ENCODE assay signal across 8 mouse cellular contexts in the genomic region with DNA sequence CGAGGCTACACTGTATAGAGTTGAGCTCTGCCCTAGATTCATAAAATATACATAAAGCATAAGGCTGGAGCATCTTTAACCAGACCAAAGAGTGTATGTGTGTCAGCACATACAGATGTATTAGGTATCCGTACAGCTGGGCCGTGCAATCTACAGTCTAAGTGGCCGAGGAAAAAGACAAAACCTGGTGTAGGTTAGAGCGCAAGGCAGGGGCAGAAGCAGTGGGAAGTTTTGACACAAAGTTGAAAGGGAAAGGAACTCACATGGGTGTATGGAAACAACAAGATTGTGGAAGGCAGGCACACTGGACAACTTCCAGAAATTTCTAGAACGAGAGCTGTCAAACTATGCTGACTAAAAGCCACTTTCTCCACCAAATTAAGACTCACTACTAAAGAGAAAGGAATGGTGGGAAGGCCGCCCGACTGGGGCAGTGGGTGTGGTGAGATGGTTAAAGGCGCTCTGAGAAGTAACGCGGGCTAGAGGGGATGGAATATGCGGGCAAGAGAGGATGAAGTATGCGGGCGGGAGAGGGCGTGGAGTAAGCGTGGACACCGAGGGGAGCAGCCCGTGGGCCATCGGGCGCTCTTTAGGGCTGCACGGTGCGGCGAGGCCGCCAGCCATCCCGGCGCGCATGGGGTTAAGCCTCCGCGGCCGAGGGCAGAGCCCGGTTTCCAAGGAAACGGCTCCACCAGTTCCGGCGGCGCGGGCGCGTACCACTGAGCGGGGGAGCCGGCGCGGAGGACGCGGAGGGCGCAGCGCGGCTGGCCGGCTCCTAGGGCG. TPM values are rescaled to one million over a fixed set of nuclear protein-coding genes. Genes with fewer than 3 reads are reported as not detected.
A peak's percentile ranks its signal among the peaks of the same experiment; 100 is the strongest.
DNase-seq lines count a peak whose midpoint lies in the region; ATAC-seq lines count a peak whose summit lies in the region.

No protein-coding gene starts in this region.

- H3K4me1 ChIP-seq in hindbrain, embryonic 11.5 days (replicated peaks; ENCODE audit: control insufficient read depth, insufficient read depth, low read length) = peaks cover 4% of the 10 kb centered on the region

- 2% methylated on average over 44 of the region's 49 CpGs for WGBS in hindbrain, embryonic 11.5 days

- no peaks in the 10 kb centered on the region for H3K9me3 ChIP-seq in hindbrain, embryonic 11.5 days (ENCODE audit: control insufficient read depth, low read length)

- DNase-seq in MN1 (ENCODE audit: low spot score) = peak; percentile 90
- DNase-seq in cerebellum, adult 9-11 months = peak; percentile 88
- DNase-seq in frontal cortex, adult 2 months (ENCODE audit: extremely low spot score in 1 of 2, low spot score in 1 of 2) = peak; percentile 62 to 81
- DNase-seq in hindbrain, embryonic 11.5 days (ENCODE audit: low spot score) = peak; percentile 94
- DNase-seq in layer of hippocampus, postnatal 10 days (ENCODE audit: low spot score in 2 of 2) = peak; percentile 82 to 90
- peak; percentile 92 for DNase-seq in lung, postnatal 10 days
- DNase-seq in ovary, postnatal 14 days (ENCODE audit: low spot score) = peak; percentile 80
- DNase-seq in thymus, postnatal 10 days (ENCODE audit: low spot score in 2 of 2) = peak; percentile 82 to 87

- H3K9ac ChIP-seq in hindbrain, embryonic 11.5 days (ENCODE audit: low read depth, low read length) = peak overlapping the region; percentile 93

- peak overlapping the region; percentile 93 for H3K4me3 ChIP-seq in hindbrain, embryonic 11.5 days (ENCODE audit: low read depth, low read length)

- H3K4me2 ChIP-seq in hindbrain, embryonic 11.5 days (replicated peaks; ENCODE audit: low read depth, low read length) = peak overlapping the region; percentile 65

- H3K27me3 ChIP-seq in hindbrain, embryonic 11.5 days (ENCODE audit: control insufficient read depth, insufficient read depth, low read length) = no peaks in the 10 kb centered on the region

- ATAC-seq in hindbrain, embryonic 11.5 days (ENCODE audit: low FRiP score) = peak; percentile 93

- H3K27ac ChIP-seq in hindbrain, embryonic 11.5 days (ENCODE audit: low read depth, low read length) = peak overlapping the region; percentile 99

- H3K36me3 ChIP-seq in hindbrain, embryonic 11.5 days (ENCODE audit: control insufficient read depth, insufficient read depth, low read length) = no peaks in the 10 kb centered on the region

RNA-seq across cellular contexts. Expression of a gene that starts 0.7 kb away (rescaled TPM):
- 30.9 and 33.7 TPM in 2 replicates for polyA plus RNA-seq in frontal cortex, adult 2 months (2012; rRNA removed)
- 5.8 and 7.0 TPM in 2 replicates for polyA plus RNA-seq in hindbrain, embryonic 11.5 days (2014; fragmentation: Nextera tagmentation; extraction: Ambion mirVana)
- 10 to 100 TPM; 21.8 to 24.0 TPM for total RNA-seq in layer of hippocampus, postnatal 10 days (2021)

Comparison
In these comparisons a context has a peak if more than half of its experiments do, and no peak if none do; other contexts are left out.
1. Peak in every context shown above with its lines: DNase-seq, ATAC-seq, H3K4me3 ChIP-seq and H3K27ac ChIP-seq.